Mouse (Mus musculus): ENCODE data around the gene Gm16181. TPM values are rescaled to one million over a fixed set of nuclear protein-coding genes. Genes with fewer than 3 reads are reported as not detected.

The Gm16181 gene
- polyA plus RNA-seq, 1 experiment, result not detected

DNA sequence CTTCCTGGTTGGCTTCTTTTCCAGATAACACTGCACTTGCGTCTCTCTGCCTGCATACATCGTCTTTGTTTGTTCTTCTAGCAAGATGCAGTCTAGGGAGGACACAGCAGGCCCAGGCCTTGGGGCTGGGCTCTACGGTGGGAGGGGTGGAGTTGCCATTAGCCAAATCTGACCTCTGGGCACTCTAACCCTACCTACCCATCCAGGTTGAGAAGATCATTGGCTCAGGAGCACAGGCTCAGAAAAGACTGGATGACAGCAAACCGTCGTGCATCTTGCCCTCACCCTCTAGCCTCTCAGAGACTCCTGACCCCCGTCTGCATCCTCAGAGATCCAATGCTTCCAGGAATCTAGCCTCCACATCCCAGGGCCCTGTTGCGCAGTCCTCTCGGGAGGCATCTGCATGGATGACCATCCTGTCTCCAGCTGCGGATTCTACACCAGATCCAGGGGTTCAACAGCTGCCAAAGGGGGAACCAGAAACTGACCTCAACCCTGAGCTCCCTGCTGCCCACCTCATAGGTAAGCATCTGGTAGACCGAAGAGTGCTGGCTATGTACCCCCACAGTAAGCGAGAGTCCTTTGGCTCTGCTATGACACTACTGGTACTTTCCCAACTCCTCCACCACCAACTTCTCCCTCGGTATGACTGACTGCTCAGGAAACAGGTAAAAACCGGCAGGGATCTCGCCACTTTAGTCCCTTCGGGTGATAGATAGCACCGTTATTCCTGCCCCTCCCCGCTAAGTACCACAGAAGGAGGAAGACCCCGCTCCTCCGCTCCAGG, 25.6 kb upstream of the Gm16181 start:
- TF ChIP-seq CTCF (IDR thresholded peaks at IDR 0.05; ENCODE audit: low read depth, low read length) (no peak), POLR2A (IDR thresholded peaks at IDR 0.05; ENCODE audit: borderline replicate concordance, low read depth, low read length) (no peak)
- Histone ChIP-seq H3K4me3 (ENCODE audit: insufficient read depth, low read length) (peak overlapping the region; percentile 72), H3K4me1 (ENCODE audit: control insufficient read depth, insufficient read depth, low read length) (peaks cover 45% of the 10 kb centered on the region), H3K27ac (ENCODE audit: insufficient read depth, low read depth, low read length) (no peak overlapping the region)

DNA sequence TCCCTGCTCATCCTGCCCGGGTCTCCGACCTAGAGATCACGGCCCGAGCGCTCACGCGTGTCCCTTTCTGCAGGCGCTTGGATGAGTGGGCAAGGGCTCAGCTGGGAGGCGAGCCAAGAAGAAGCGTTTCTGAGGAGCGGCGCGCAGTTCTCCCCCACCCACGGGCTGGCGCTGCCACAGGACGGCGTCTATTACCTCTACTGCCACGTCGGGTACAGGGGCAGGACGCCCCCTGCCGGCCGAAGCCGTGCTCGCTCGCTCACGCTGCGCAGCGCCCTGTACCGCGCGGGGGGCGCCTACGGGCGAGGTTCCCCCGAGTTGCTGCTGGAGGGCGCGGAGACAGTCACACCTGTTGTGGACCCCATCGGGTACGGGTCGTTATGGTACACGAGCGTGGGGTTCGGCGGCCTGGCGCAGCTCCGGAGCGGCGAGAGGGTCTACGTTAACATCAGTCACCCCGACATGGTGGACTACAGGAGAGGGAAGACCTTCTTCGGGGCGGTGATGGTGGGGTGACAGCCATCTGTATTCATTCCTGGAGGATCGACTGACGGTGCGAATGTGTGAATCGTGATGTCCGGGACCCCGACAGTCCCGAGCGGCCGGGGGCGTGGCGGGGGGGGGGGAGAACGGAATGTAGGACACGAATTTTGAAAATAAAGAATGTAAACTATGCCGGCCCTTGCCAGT, 24.9 kb upstream of the Gm16181 start:
- Histone ChIP-seq H3K4me1 (ENCODE audit: control insufficient read depth, insufficient read depth, low read length) (peaks cover 38% of the 10 kb centered on the region), H3K27ac (ENCODE audit: insufficient read depth, low read depth, low read length) (no peak overlapping the region), H3K4me3 (ENCODE audit: insufficient read depth, low read length) (peak overlapping the region; percentile 72)
- TF ChIP-seq CTCF (IDR thresholded peaks at IDR 0.05; ENCODE audit: low read depth, low read length) (peak; percentile 81), POLR2A (IDR thresholded peaks at IDR 0.05; ENCODE audit: borderline replicate concordance, low read depth, low read length) (no peak)

DNA sequence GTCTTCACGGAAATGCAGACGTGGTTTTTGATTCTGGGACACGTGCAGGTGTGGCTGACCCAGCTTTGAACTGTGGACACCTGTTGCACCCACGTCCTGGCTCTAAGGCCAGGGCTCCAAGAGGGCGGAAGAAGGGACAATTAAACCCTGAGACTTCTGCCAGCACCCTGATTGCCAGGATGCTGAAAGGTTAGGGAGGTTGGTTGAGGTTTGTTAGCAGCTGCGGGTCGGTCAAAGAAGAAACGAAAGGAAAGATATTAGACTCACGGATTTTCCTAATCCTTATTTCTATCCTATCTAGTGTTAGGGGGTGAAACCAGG, 24.4 kb upstream of the Gm16181 start:
- TF ChIP-seq POLR2A (IDR thresholded peaks at IDR 0.05; ENCODE audit: borderline replicate concordance, low read depth, low read length), result no peak
- no peak for TF ChIP-seq CTCF (IDR thresholded peaks at IDR 0.05; ENCODE audit: low read depth, low read length)
- Histone ChIP-seq H3K27ac (ENCODE audit: insufficient read depth, low read depth, low read length) (no peak overlapping the region), H3K4me3 (ENCODE audit: insufficient read depth, low read length) (peak overlapping the region; percentile 72), H3K4me1 (ENCODE audit: control insufficient read depth, insufficient read depth, low read length) (peaks cover 37% of the 10 kb centered on the region)

DNA sequence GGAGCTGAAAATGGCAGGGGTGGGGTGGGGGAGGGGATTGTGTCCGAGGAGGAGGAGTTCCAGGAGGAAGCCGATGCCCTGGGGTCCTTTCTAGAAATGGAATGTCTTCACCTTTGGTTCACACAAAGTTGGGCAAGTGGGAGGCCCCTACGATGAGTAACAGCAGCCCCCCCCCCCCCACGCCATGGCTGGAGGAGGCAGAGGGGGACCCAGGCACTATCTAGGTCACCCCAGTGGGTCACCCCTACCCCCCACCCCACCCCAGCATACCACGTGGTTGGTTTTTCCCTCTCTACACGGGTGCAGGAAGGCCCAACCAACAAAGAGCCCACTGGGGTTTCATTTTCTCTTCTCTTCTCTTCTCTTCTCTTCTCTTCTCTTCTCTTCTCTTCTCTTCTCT, 23.5 kb upstream of the Gm16181 start:
- Histone ChIP-seq H3K4me1 (ENCODE audit: control insufficient read depth, insufficient read depth, low read length) (peaks cover 32% of the 10 kb centered on the region), H3K4me3 (ENCODE audit: insufficient read depth, low read length) (no peak overlapping the region), H3K27ac (ENCODE audit: insufficient read depth, low read depth, low read length) (no peak overlapping the region)
- TF ChIP-seq POLR2A (IDR thresholded peaks at IDR 0.05; ENCODE audit: borderline replicate concordance, low read depth, low read length) (no peak), CTCF (IDR thresholded peaks at IDR 0.05; ENCODE audit: low read depth, low read length) (no peak)

DNA sequence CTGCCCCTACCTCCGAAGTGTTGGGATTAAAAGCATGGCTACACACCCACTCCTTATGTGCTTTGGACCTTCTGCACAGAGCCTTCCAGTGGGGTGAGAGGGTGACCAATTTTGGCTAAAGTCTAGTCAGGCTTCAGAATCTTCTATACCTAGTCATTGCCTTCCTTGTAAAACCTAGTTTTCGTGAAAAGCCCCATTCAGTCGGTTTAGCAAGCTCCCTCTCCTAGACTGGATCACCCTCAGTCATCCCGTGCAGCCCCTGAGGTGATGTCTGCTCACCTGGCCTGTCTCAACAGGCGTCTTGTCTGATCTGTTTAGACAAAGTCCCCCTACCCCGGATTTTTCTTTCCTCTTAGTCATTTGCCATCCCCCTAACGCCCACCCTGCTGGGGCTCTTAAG, 22.6 kb upstream of the Gm16181 start:
- no peak overlapping the region for H3K27ac ChIP-seq (ENCODE audit: insufficient read depth, low read depth, low read length)
- H3K4me3 ChIP-seq (ENCODE audit: insufficient read depth, low read length), result no peak overlapping the region
- H3K4me1 ChIP-seq (ENCODE audit: control insufficient read depth, insufficient read depth, low read length), result peaks cover 34% of the 10 kb centered on the region
- TF ChIP-seq CTCF (IDR thresholded peaks at IDR 0.05; ENCODE audit: low read depth, low read length), result no peak
- no peak for TF ChIP-seq POLR2A (IDR thresholded peaks at IDR 0.05; ENCODE audit: borderline replicate concordance, low read depth, low read length)

DNA sequence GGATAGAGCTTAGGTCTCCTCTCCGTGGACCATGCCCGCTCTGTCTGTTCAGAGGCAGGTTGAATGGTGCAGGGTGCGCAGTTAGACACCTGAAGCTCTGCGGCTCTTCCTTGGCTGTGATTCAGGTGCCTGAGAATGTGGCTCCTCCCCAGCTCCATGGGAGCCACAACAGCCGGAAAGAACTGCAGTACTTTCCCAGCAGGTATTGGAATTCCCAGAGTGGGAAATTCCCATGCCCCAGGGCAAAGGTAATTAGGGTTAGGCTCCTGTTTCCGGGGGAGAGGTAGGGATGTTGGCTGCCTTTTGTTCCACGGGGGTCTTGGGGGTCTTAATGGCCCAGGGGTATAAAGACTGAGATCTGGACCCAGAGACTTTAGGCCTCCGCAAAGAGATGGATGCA, 21.7 kb upstream of the Gm16181 start:
- H3K4me3 ChIP-seq (ENCODE audit: insufficient read depth, low read length), result no peak overlapping the region; the same call in 1 of the 2 replicates
- peaks cover 29% of the 10 kb centered on the region for H3K4me1 ChIP-seq (ENCODE audit: control insufficient read depth, insufficient read depth, low read length)
- H3K27ac ChIP-seq (ENCODE audit: insufficient read depth, low read depth, low read length), result no peak overlapping the region
- TF ChIP-seq CTCF (IDR thresholded peaks at IDR 0.05; ENCODE audit: low read depth, low read length), result no peak
- TF ChIP-seq POLR2A (IDR thresholded peaks at IDR 0.05; ENCODE audit: borderline replicate concordance, low read depth, low read length), result no peak

DNA sequence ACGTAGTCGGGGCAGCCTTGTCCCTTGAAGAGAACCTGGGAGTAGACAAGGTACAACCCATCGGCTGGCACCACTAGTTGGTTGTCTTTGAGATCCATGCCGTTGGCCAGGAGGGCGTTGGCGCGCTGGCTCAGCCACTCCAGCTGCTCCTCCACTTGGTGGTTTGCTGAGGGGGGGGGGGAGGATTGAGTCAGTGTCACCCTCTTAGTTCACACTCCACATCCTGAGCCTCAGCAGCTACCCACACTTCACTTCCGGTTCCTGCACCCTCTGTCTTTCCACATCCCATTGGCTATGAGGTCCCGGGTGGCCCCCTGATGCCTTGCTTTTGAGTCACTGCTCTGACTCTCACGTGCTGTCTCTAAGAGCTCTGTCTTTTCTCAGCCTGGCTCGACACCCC, 20.2 kb upstream of the Gm16181 start:
- Histone ChIP-seq H3K4me1 (ENCODE audit: control insufficient read depth, insufficient read depth, low read length) (peaks cover 20% of the 10 kb centered on the region), H3K27ac (ENCODE audit: insufficient read depth, low read depth, low read length) (peak overlapping the region; percentile 80), H3K4me3 (ENCODE audit: insufficient read depth, low read length) (peak overlapping the region; percentile 81)
- no peak for TF ChIP-seq POLR2A (IDR thresholded peaks at IDR 0.05; ENCODE audit: borderline replicate concordance, low read depth, low read length)
- TF ChIP-seq CTCF (IDR thresholded peaks at IDR 0.05; ENCODE audit: low read depth, low read length), result no peak

DNA sequence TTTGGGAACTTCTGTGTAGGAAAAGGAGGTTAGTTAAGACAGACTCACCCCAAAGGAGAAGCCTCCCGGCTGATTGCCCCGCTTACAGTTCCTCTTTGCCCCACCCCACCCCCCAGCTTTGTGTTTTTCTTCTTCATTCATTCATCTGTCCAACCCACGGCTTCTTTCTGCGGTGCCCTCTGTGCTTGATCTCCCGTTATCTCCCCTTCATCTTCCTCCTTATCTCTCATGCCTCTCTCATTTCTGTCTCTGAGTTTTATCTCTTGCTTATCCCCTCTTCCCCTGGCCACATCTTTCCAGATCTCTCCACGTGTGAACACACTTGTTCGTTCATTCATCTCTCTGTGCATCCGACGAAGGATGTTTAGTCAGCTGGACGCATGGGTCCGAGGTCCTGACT, 19.5 kb upstream of the Gm16181 start:
- TF ChIP-seq CTCF (IDR thresholded peaks at IDR 0.05; ENCODE audit: low read depth, low read length) (no peak), POLR2A (IDR thresholded peaks at IDR 0.05; ENCODE audit: borderline replicate concordance, low read depth, low read length) (no peak)
- Histone ChIP-seq H3K4me1 (ENCODE audit: control insufficient read depth, insufficient read depth, low read length) (peaks cover 19% of the 10 kb centered on the region), H3K4me3 (ENCODE audit: insufficient read depth, low read length) (peak overlapping the region; percentile 81), H3K27ac (ENCODE audit: insufficient read depth, low read depth, low read length) (peak overlapping the region; percentile 80)

DNA sequence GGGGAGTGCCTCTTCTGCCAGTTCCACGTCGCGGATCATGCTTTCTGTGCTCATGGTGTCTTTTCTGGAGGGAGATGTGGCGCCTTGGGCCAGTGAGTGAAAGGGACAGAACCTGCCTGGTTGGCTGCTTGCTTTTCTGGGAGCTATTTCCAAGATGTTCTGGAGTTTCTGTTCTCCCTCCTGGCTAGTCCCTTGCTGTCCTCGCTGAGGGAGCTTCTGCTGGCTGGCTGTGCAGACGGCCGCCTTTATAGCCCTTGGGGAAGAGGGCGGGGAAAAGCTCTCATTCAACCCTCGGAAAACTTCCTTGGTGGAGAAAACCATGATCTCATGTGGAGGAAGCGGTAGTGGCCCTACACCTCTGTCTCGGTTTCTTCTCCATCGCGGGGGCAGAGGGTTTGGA, 18.8 kb upstream of the Gm16181 start, which contains the start of gene Tnf:
Tnf (minus strand) TSS at position 221 of the 400 bp plus-strand sequence.
- Histone ChIP-seq H3K4me1 (ENCODE audit: control insufficient read depth, insufficient read depth, low read length) (peaks cover 17% of the 10 kb centered on the region), H3K27ac (ENCODE audit: insufficient read depth, low read depth, low read length) (peak within 1 kb of the TSS; percentile 80), H3K4me3 (ENCODE audit: insufficient read depth, low read length) (peak within 1 kb of the TSS; percentile 81)
- TF ChIP-seq CTCF (IDR thresholded peaks at IDR 0.05; ENCODE audit: low read depth, low read length) (no peak), POLR2A (IDR thresholded peaks at IDR 0.05; ENCODE audit: borderline replicate concordance, low read depth, low read length) (peak; percentile 99)

DNA sequence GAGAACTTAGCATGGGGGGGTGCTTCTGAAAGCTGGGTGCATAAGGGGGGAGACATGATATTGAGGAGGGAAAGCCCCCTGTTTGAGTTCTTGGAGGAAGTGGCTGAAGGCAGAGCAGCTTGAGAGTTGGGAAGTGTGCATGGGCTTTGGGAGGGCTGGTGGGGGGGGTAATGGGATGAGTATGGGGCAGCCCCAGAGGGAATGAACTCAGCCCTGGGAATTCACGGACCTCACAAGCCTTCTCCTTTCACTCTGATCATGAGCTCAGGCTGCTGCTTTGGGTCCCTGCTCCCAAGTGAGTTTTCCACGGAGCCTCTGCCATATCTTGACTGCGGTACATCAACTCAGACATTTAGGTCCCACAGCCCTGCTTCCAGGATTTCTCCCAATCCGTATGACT, 18.2 kb upstream of the Gm16181 start:
- TF ChIP-seq POLR2A (IDR thresholded peaks at IDR 0.05; ENCODE audit: borderline replicate concordance, low read depth, low read length), result no peak
- no peak for TF ChIP-seq CTCF (IDR thresholded peaks at IDR 0.05; ENCODE audit: low read depth, low read length)
- H3K4me1 ChIP-seq (ENCODE audit: control insufficient read depth, insufficient read depth, low read length), result peaks cover 17% of the 10 kb centered on the region
- H3K4me3 ChIP-seq (ENCODE audit: insufficient read depth, low read length), result peak overlapping the region; percentile 81
- peak overlapping the region; percentile 68 for H3K27ac ChIP-seq (ENCODE audit: insufficient read depth, low read depth, low read length)
